Mouse (Mus musculus) embryonic fibroblast, embryonic 13.5 days (primary cell): ENCODE data around the gene Brms1l. TPM values are rescaled to one million over a fixed set of nuclear protein-coding genes. Genes with fewer than 3 reads are reported as not detected.

Experiments used
- H3K27ac ChIP-seq: 2 replicates; pipeline ENCODE4 v1.5.1; 2012; ENCODE audit warnings: low read length, control low read depth, inconsistent platforms; ENCODE audit not compliant: insufficient read depth
- H3K4me1 ChIP-seq: 2 replicates; pipeline ENCODE4 v1.6.1; 2011; ENCODE audit warnings: low read length; ENCODE audit not compliant: control insufficient read depth, insufficient read depth
- H3K4me3 ChIP-seq: 2 replicates; pipeline ENCODE4 v1.5.1; 2011; ENCODE audit warnings: mild to moderate bottlenecking, control low read depth, low read length; ENCODE audit not compliant: insufficient read depth
- CTCF ChIP-seq: IDR thresholded peaks from 2 replicates; pipeline ENCODE4 v1.5.1; 2011; ENCODE audit warnings: mild to moderate bottlenecking, control low read depth, low read length, moderate library complexity, borderline replicate concordance; ENCODE audit not compliant: insufficient read depth
- POLR2A ChIP-seq: IDR thresholded peaks from 2 replicates; pipeline ENCODE4 v1.6.1; 2011; ENCODE audit warnings: low read depth, mild to moderate bottlenecking, control low read depth, low read length, moderate library complexity
- polyA plus RNA-seq: library from polyadenylated mRNA; stranded (reverse); fragments of >200 nt; gene quantifications from 2 replicates; pipeline ENCODE4 v1.2.4, GENCODE M21; 2011; ENCODE audit warnings: low read depth; ENCODE audit not compliant: missing spikeins, insufficient read length

The Brms1l gene
- polyA plus RNA-seq, 1 experiment, result 55.8 TPM

- TF ChIP-seq CTCF (no peak), POLR2A (no peak)
- Histone ChIP-seq H3K4me3 (no peak overlapping the region), H3K27ac (no peak overlapping the region), H3K4me1 (no peaks in the 10 kb centered on the region)
Observed at GRCm38 (mm10) chr12:55859409-55860349, 23.6 kb downstream of the Brms1l start.

DNA sequence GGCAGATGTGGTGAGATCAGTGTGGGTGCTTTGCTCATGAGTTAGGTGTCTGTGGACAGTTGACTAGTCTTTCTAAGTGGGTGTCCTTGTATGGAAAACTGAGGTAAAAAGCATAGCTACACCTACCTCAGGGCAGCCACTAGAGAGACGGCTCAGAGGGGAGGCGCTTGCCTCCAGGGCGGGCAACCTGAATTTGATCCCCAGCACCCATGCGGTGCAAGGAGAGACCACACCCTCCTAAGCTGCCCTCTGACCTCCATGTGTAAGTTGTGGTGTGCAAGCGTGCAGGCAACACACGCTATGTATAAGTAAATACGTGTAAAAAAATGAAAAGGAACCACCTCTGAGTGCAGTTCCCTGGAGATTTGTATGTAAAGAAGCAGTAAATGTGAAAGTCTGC is 24.5 kb downstream of the Brms1l start:
- Histone ChIP-seq H3K4me3 (no peak overlapping the region), H3K27ac (no peak overlapping the region), H3K4me1 (no peaks in the 10 kb centered on the region)
- TF ChIP-seq CTCF, result no peak
- no peak for TF ChIP-seq POLR2A

- no peak for TF ChIP-seq POLR2A
- TF ChIP-seq CTCF, result no peak
- Histone ChIP-seq H3K4me3 (no peak overlapping the region), H3K27ac (no peak overlapping the region), H3K4me1 (no peaks in the 10 kb centered on the region)
Observed at GRCm38 (mm10) chr12:55867738-55868137, 31.6 kb downstream of the Brms1l start.

DNA sequence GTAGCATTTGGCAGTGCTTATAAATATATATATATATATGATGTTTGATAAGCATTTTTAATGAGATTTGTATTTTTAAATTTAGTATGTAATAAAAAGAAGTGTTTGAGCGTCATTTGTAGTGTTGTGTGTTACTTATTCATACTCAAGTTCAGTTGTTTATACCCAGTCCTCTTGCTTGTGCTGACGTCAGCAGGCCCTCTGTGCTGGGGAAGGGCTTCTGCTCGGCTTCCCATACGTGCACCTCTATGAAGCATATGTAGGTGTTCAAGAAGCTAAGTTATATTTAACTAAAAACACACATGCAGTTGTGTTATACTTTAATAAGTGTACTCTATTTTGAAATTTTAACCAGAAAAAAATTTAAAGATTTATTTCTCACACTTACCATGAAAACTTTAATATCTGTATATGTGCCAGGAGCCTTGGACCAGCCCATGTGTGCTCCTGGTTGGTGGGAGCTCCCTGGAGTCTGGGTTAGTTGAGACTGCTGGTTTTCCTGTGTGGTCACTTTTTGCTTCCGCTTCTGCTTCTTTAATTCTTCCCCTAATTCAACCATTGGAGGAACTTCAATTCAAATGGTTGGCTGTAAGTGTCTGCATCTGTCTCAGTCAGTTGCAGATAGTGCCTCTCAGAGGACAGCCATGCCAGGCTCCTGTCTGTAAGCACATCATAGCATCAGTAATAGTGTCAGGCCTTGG is 33.6 kb downstream of the Brms1l start:
- H3K4me3 ChIP-seq, result no peak overlapping the region
- no peaks in the 10 kb centered on the region for H3K4me1 ChIP-seq
- TF ChIP-seq POLR2A (no peak), CTCF (no peak)
- no peak overlapping the region for H3K27ac ChIP-seq

- H3K27ac ChIP-seq, result no peak overlapping the region
- TF ChIP-seq POLR2A (no peak), CTCF (no peak)
- H3K4me1 ChIP-seq, result no peaks in the 10 kb centered on the region
- no peak overlapping the region for H3K4me3 ChIP-seq
Observed at GRCm38 (mm10) chr12:55885449-55885848, 49.3 kb downstream of the Brms1l start.

GRCm38 (mm10) chr12:55888570-55888969 is 52.4 kb downstream of the Brms1l start:
- Histone ChIP-seq H3K4me1 (no peaks in the 10 kb centered on the region), H3K27ac (no peak overlapping the region), H3K4me3 (no peak overlapping the region)
- no peak for TF ChIP-seq POLR2A
- no peak for TF ChIP-seq CTCF

DNA sequence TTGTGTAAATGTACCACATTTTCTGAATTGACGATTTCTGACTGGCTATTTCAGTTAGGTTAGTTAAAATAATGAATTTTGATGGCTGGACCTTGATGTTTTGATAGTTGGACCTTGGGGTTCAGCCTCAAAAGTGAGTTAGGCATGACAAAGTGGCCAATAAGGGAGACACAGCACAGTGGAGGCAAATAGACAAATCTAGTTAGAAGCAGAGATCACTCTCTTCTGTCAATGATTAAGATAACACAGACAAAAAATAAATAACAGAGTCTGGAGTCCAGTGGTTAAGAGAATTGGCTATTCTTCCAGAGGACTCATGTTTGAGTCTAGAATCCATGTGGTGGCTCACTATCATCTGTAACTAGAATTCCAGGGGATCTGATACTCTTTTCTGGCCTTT is 68.7 kb downstream of the Brms1l start:
- TF ChIP-seq POLR2A (no peak), CTCF (no peak)
- Histone ChIP-seq H3K4me3 (no peak overlapping the region), H3K4me1 (no peaks in the 10 kb centered on the region), H3K27ac (no peak overlapping the region)

DNA sequence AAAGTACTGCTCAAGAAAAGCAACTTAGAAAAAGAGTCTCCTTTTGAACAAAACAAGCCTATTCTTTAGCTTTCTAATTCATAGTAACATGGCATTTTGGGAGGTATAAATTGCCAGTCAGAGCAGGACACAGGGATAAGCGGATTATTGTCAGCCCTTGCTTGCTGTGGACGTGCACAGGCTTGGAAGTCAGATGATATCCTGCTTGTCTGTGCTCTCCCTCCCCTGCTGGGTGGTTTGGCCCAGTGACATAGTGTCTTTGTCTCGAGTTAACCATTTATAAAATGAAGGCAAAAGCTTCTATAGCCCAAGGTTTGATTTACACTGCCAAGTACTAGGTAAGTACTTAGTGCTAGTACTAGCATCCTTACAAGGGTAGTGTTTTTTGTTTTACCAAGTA is 76.0 kb downstream of the Brms1l start:
- Histone ChIP-seq H3K27ac (no peak overlapping the region), H3K4me3 (no peak overlapping the region), H3K4me1 (no peaks in the 10 kb centered on the region)
- TF ChIP-seq POLR2A (no peak), CTCF (no peak)

DNA sequence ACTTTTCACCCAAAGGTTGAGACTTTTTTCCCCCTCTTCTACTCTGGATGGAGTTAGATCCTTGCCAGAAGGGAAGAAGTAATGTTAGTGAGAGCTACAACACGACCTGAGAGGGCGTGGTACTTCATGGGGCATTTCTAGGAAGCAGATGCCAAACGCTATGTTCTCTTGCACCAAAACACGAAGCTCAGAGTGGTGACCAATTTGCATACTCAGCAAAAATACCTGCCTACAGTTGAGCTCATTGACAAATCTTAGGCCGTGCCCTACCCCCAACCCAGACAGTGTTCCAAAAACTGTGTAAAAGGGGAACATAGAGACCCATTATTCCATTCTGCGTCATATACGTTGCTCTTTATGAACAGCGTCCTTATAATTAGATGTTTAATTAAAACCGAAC is 77.1 kb downstream of the Brms1l start:
- no peak overlapping the region for H3K27ac ChIP-seq
- TF ChIP-seq CTCF (no peak), POLR2A (no peak)
- H3K4me3 ChIP-seq, result no peak overlapping the region
- no peaks in the 10 kb centered on the region for H3K4me1 ChIP-seq

DNA sequence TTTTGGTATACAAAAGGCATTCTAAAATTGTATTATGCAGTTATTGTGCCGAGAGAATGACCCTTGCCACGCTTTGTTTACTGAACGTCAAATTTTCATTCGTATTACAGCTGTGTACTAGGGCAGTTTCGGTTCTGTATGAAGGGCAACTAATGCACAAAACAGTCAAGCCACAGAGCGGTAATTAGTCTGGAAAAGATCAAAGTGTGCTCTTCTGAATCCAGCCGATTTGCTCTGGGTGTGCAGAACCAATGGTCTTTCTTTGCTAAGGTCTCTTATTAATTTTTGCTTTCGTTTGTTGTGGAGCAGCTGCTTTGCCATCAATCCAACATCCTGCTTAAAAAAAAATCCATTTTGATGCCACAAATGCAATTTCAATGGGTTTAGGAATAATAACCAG is 80.1 kb downstream of the Brms1l start:
- Histone ChIP-seq H3K4me3 (no peak overlapping the region), H3K27ac (no peak overlapping the region), H3K4me1 (no peaks in the 10 kb centered on the region)
- no peak for TF ChIP-seq CTCF
